In genomic region chr3:53305860-53306259, GRCm38 (mm10) we compare ENCODE assay signal across 22 mouse cellular contexts.
DNase-seq lines count a peak whose midpoint lies in the region; ATAC-seq and TF ChIP-seq lines count a peak whose summit lies in the region.
"Had no signal": no experiment of that assay in that cellular context is flagged by ENCODE, and none has a peak within 500 bp of the region (broad histone marks: within the 10 kb centered on the region; RNA-seq: fewer than 3 reads in every experiment).

No protein-coding gene starts in this region.

- no peak overlapping the region for H3K4me3 ChIP-seq in heart, embryonic 10.5 days
- no peak overlapping the region for H3K4me3 ChIP-seq in heart, adult 2 months
- no peak overlapping the region for H3K4me3 ChIP-seq in E14TG2a.4 (replicated peaks; ENCODE audit: low read length)
- no peak overlapping the region for H3K4me3 ChIP-seq in kidney, embryonic 15.5 days (replicated peaks)
- H3K4me3 ChIP-seq in limb, embryonic 10.5 days, result no peak overlapping the region
- H3K4me3 ChIP-seq: embryonic facial prominence, embryonic 10.5 days; embryonic facial prominence, embryonic 12.5 days; forebrain, embryonic 13.5 days; forebrain, embryonic 15.5 days had no signal

- H3K27me3 ChIP-seq in heart, embryonic 10.5 days (ENCODE audit: insufficient read depth, poor library complexity, severe bottlenecking), result no peaks in the 10 kb centered on the region
- H3K27me3 ChIP-seq in heart, adult 2 months (ENCODE audit: control insufficient read depth, insufficient read depth, low read length), result no peaks in the 10 kb centered on the region
- H3K27me3 ChIP-seq in E14TG2a.4 (ENCODE audit: insufficient read depth, low read length), result no peaks in the 10 kb centered on the region
- no peaks in the 10 kb centered on the region for H3K27me3 ChIP-seq in kidney, embryonic 15.5 days
- no peaks in the 10 kb centered on the region for H3K27me3 ChIP-seq in limb, embryonic 10.5 days (ENCODE audit: low read depth, poor library complexity, severe bottlenecking)
- H3K27me3 ChIP-seq: embryonic facial prominence, embryonic 12.5 days; forebrain, embryonic 13.5 days; forebrain, embryonic 15.5 days had no signal

- no peaks in the 10 kb centered on the region for H3K36me3 ChIP-seq in heart, embryonic 10.5 days
- no peaks in the 10 kb centered on the region for H3K36me3 ChIP-seq in heart, adult 2 months (ENCODE audit: control insufficient read depth, insufficient read depth, low read length)
- no peaks in the 10 kb centered on the region for H3K36me3 ChIP-seq in E14TG2a.4 (ENCODE audit: insufficient read depth, low read length)
- no peaks in the 10 kb centered on the region for H3K36me3 ChIP-seq in kidney, embryonic 15.5 days
- 0 out of 2 replicates have a peak, but pooled peaks cover 3% of the 10 kb centered on the region for H3K36me3 ChIP-seq in limb, embryonic 10.5 days
- H3K36me3 ChIP-seq: embryonic facial prominence, embryonic 10.5 days; embryonic facial prominence, embryonic 12.5 days; forebrain, embryonic 15.5 days had no signal

- H3K4me2 ChIP-seq in kidney, embryonic 15.5 days, result no peak overlapping the region
- H3K4me2 ChIP-seq: embryonic facial prominence, embryonic 12.5 days; forebrain, embryonic 13.5 days; forebrain, embryonic 15.5 days had no signal

- H3K27ac ChIP-seq in heart, embryonic 10.5 days, result no peak overlapping the region
- no peak overlapping the region for H3K27ac ChIP-seq in heart, adult 2 months
- no peak overlapping the region for H3K27ac ChIP-seq in kidney, embryonic 15.5 days
- H3K27ac ChIP-seq in limb, embryonic 10.5 days, result no peak overlapping the region
- H3K27ac ChIP-seq: embryonic facial prominence, embryonic 10.5 days; embryonic facial prominence, embryonic 12.5 days; forebrain, embryonic 13.5 days; forebrain, embryonic 15.5 days had no signal

- intact Hi-C loops in heart, adult 2 months (cut with DNase I), result no loop called here

- H3K9ac ChIP-seq in heart, adult 2 months (ENCODE audit: low read depth, low read length), result no peak overlapping the region
- H3K9ac ChIP-seq in kidney, embryonic 15.5 days, result no peak overlapping the region
- H3K9ac ChIP-seq: embryonic facial prominence, embryonic 12.5 days; forebrain, embryonic 13.5 days; forebrain, embryonic 15.5 days; forebrain, postnatal 0 days had no signal

- H3K4me1 ChIP-seq in heart, embryonic 10.5 days, result no peaks in the 10 kb centered on the region
- no peaks in the 10 kb centered on the region for H3K4me1 ChIP-seq in heart, adult 2 months (ENCODE audit: control insufficient read depth, insufficient read depth, low read length)
- H3K4me1 ChIP-seq in E14TG2a.4 (replicated peaks; ENCODE audit: low read depth, low read length), result no peaks in the 10 kb centered on the region; the same call in 1 of the 2 replicates
- no peaks in the 10 kb centered on the region; the same call in 1 of the 2 replicates for H3K4me1 ChIP-seq in kidney, embryonic 15.5 days
- H3K4me1 ChIP-seq in limb, embryonic 10.5 days, result peaks cover 12% of the 10 kb centered on the region; the same call in 1 of the 2 replicates
- H3K4me1 ChIP-seq: embryonic facial prominence, embryonic 10.5 days; embryonic facial prominence, embryonic 12.5 days; forebrain, embryonic 13.5 days had no signal

- no peaks in the 10 kb centered on the region for H3K9me3 ChIP-seq in heart, embryonic 10.5 days
- peaks cover 9% of the 10 kb centered on the region; the same call in 1 of the 2 replicates for H3K9me3 ChIP-seq in E14TG2a.4 (ENCODE audit: low read length)
- H3K9me3 ChIP-seq in kidney, embryonic 15.5 days (replicated peaks), result no peaks in the 10 kb centered on the region
- no peaks in the 10 kb centered on the region for H3K9me3 ChIP-seq in limb, embryonic 10.5 days (replicated peaks)
- H3K9me3 ChIP-seq: embryonic facial prominence, embryonic 12.5 days; forebrain, embryonic 15.5 days had no signal

- DNase-seq in heart, embryonic 10.5 days (ENCODE audit: low spot score), result peak; percentile 5
- no peak for DNase-seq in heart, adult 2 months
- DNase-seq in ES-CJ7 (ENCODE audit: low read depth, low spot score) (peak; percentile 56), R1 (ENCODE audit: low read depth, low spot score) (peak; percentile 58)
- DNase-seq in left cerebral cortex, adult 8-10 months (ENCODE audit: low spot score in 2 of 2), result no peak
- no peak for DNase-seq in limb, embryonic 10.5 days (ENCODE audit: low spot score)
- DNase-seq: adrenal gland, adult 8-10 months; adrenal gland, postnatal 14 days; adrenal gland, postnatal 36 days; cerebellum, adult 11-12 months; cerebellum, adult 2 months; cerebellum, adult 9-10 months; cerebellum, postnatal 10 days; cerebellum, postnatal 25 days; forebrain, postnatal 0 days had no signal

- TF ChIP-seq POLR2A in heart, adult 2 months (IDR thresholded peaks at IDR 0.05; ENCODE audit: insufficient read depth, low read depth, low read length), result no peak

- no peak for TF ChIP-seq CTCF in heart, adult 2 months (IDR thresholded peaks at IDR 0.05)
- 0 out of 2 replicates have a peak, but pooled peaks have one; percentile 10 for TF ChIP-seq CTCF in E14TG2a.4 (conservative IDR thresholded peaks at IDR 0.05; ENCODE audit: low read length)

- TF ChIP-seq EP300 in heart, adult 2 months (IDR thresholded peaks at IDR 0.05; ENCODE audit: insufficient read depth, low read depth, low read length), result no peak

- no peak for ATAC-seq in kidney, embryonic 15.5 days (replicated peaks; ENCODE audit: low FRiP score)
- ATAC-seq: activated CD4-positive, CD25-positive, alpha-beta regulatory T cell, adult 4 months; forebrain, embryonic 13.5 days; forebrain, embryonic 15.5 days; forebrain, postnatal 0 days had no signal

- H3K79me2 ChIP-seq in heart, adult 2 months (replicated peaks; ENCODE audit: control insufficient read depth, insufficient read depth, low read length), result no peaks in the 10 kb centered on the region

- WGBS in heart, embryonic 10.5 days, result 91% methylated on average over 1 of the region's 1 CpGs
- 100% methylated on average over 1 of the region's 1 CpGs for WGBS in heart, adult 2 months
- WGBS in kidney, embryonic 15.5 days, result 98% methylated on average over 1 of the region's 1 CpGs
- WGBS in limb, embryonic 10.5 days, result 80% methylated on average over 1 of the region's 1 CpGs

Comparison
In these comparisons a context has a peak if more than half of its experiments do, and no peak if none do; other contexts are left out.
1. DNase-seq: peak in heart, embryonic 10.5 days (single experiment), ES-CJ7 (single experiment) and R1 (single experiment); none in heart, adult 2 months (0 of 2), left cerebral cortex, adult 8-10 months (0 of 2) and limb, embryonic 10.5 days (single experiment).